8 mouse cellular contexts compared by ENCODE assay signal in genomic region chr19:46499836-46500580, GRCm38 (mm10). TPM values are rescaled to one million over a fixed set of nuclear protein-coding genes. Genes with fewer than 3 reads are reported as not detected.
DNase-seq lines count a peak whose midpoint lies in the region; ATAC-seq and TF ChIP-seq lines count a peak whose summit lies in the region.

No protein-coding gene starts in this region.

- no peak for TF ChIP-seq CTCF in Patski (IDR thresholded peaks at IDR 0.05)

- H3K27ac ChIP-seq in hindbrain, embryonic 13.5 days, result peak overlapping the region; percentile 100

- DNase-seq in Patski (ENCODE audit: low read depth, low spot score), result peak; percentile 97
- DNase-seq in cerebellum, postnatal 14 days, result peak; percentile 97 to 98
- DNase-seq in frontal cortex, postnatal 14 days (ENCODE audit: low spot score in 2 of 2), result peak; percentile 96 to 98
- peak; percentile 72 to 75 for DNase-seq in layer of hippocampus, postnatal 25 days (ENCODE audit: extremely low spot score in 1 of 2, low spot score in 1 of 2)
- DNase-seq in lung, postnatal 25 days (ENCODE audit: low spot score), result peak; percentile 99
- peak; percentile 100 for DNase-seq in retina, embryonic 14.5 days (ENCODE audit: low spot score)
- peak; percentile 98 for DNase-seq in thymus, postnatal 4 days

- H3K4me2 ChIP-seq in hindbrain, embryonic 13.5 days, result peak overlapping the region; percentile 93

- POLR2A ChIA-PET in Patski (lab: Charles Lee), result interaction anchor here (0.6 to 19.4 kb wide), 21 partner anchors 11 to 123 kb away, joined by 3 to 388 read pairs (median 7); partner anchors contain the start of gene Sufu

- CTCF ChIA-PET in Patski (lab: Charles Lee), result interaction anchor here (0.8 to 8.1 kb wide), 7 partner anchors 9 to 103 kb away, joined by 3 to 73 read pairs (median 4); partner anchors contain the start of gene Sufu

- under 1% methylated on average over 42 of the region's 52 CpGs for WGBS in hindbrain, embryonic 13.5 days

- in situ Hi-C loops in Patski (cut with MboI; ENCODE audit: low pct_unique_long_range_greater_than_20kb), result loop anchor here (5.0 kb wide), 1 partner anchor 37 kb away; no protein-coding TSS in a partner anchor

- ATAC-seq in Patski, result peak; percentile 23
- ATAC-seq in hindbrain, embryonic 13.5 days (ENCODE audit: low FRiP score), result peak; percentile 89

- H3K36me3 ChIP-seq in hindbrain, embryonic 13.5 days, result no peaks in the 10 kb centered on the region

- H3K27me3 ChIP-seq in Patski, result no peaks in the 10 kb centered on the region
- H3K27me3 ChIP-seq in hindbrain, embryonic 13.5 days, result no peaks in the 10 kb centered on the region

- H3K9ac ChIP-seq in hindbrain, embryonic 13.5 days, result peak overlapping the region; percentile 99

- peak overlapping the region; percentile 99 for H3K4me3 ChIP-seq in hindbrain, embryonic 13.5 days

- peaks cover 13% of the 10 kb centered on the region for H3K4me1 ChIP-seq in hindbrain, embryonic 13.5 days (replicated peaks)

- no peaks in the 10 kb centered on the region for H3K9me3 ChIP-seq in hindbrain, embryonic 13.5 days

RNA-seq across cellular contexts. Expression of gene Trim8, which starts 1.5 kb away (rescaled TPM):
- polyA plus RNA-seq in Patski (2021), result 89.9 TPM
- 29.7 and 31.6 TPM in 2 replicates for polyA plus RNA-seq in hindbrain, embryonic 13.5 days (2015; fragmentation: Nextera tagmentation; extraction: Ambion mirVana)
- 100 to 1,000 TPM; 105 to 109 TPM for total RNA-seq in layer of hippocampus, postnatal 25 days (2021)

Comparison
In these comparisons a context has a peak if more than half of its experiments do, and no peak if none do; other contexts are left out.
1. Peak in every context shown above with its lines: DNase-seq, ATAC-seq, H3K4me3 ChIP-seq and H3K27ac ChIP-seq.